Mouse (Mus musculus) ES-Bruce4 (cell line): ENCODE measurements around the gene Gpc6. TPM values are rescaled to one million over a fixed set of nuclear protein-coding genes. Genes with fewer than 3 reads are reported as not detected.

Experiments used
- H3K27ac ChIP-seq: 2 replicates; pipeline ENCODE4 v1.5.1; 2012; ENCODE audit warnings: low read length, inconsistent platforms; ENCODE audit not compliant: insufficient read depth
- H3K27me3 ChIP-seq: 2 replicates; pipeline ENCODE4 v1.6.1; 2012; ENCODE audit warnings: mild to moderate bottlenecking, low read length, inconsistent platforms; ENCODE audit not compliant: control insufficient read depth, poor library complexity, insufficient read depth, severe bottlenecking
- H3K36me3 ChIP-seq: 2 replicates; pipeline ENCODE4 v1.6.1; 2012; ENCODE audit warnings: inconsistent platforms, mild to moderate bottlenecking, low read length, moderate library complexity; ENCODE audit not compliant: control insufficient read depth, poor library complexity, insufficient read depth, severe bottlenecking
- H3K4me1 ChIP-seq: one replicate; pipeline ENCODE4 v1.8.1; 2011; ENCODE audit warnings: low read length; ENCODE audit not compliant: control insufficient read depth, insufficient read depth
- H3K4me3 ChIP-seq: 2 replicates; pipeline ENCODE4 v1.5.1; 2011; ENCODE audit warnings: low read depth, mild to moderate bottlenecking, low read length
- H3K9ac ChIP-seq: 2 replicates; pipeline ENCODE4 v1.6.1; 2012; ENCODE audit warnings: low read depth, mild to moderate bottlenecking, inconsistent platforms; ENCODE audit not compliant: poor library complexity, severe bottlenecking
- H3K9me3 ChIP-seq: replicated peaks from 2 replicates; pipeline ENCODE4 v1.6.1; 2012; ENCODE audit warnings: mild to moderate bottlenecking, low read length, inconsistent platforms; ENCODE audit not compliant: control insufficient read depth, poor library complexity, insufficient read depth, severe bottlenecking
- CTCF ChIP-seq: IDR thresholded peaks from one replicate; pipeline ENCODE4 v1.8.1; 2011; ENCODE audit warnings: low read depth, low read length
- EP300 ChIP-seq: IDR thresholded peaks from 2 replicates; pipeline ENCODE4 v1.6.1; 2011; ENCODE audit warnings: low read depth, low read length; ENCODE audit not compliant: insufficient read depth
- POLR2A ChIP-seq: IDR thresholded peaks from one replicate; pipeline ENCODE4 v1.8.1; 2011; ENCODE audit warnings: low read length; ENCODE audit not compliant: insufficient read depth
- polyA plus RNA-seq: library from polyadenylated mRNA; stranded (reverse); fragments of >200 nt; gene quantifications from 2 replicates; pipeline ENCODE4 v1.2.4, GENCODE M21; 2011; ENCODE audit warnings: low read depth; ENCODE audit not compliant: missing spikeins, insufficient read depth, insufficient read length

Gpc6 gene
- polyA plus RNA-seq, 1 experiment, result 4.7 TPM

DNA sequence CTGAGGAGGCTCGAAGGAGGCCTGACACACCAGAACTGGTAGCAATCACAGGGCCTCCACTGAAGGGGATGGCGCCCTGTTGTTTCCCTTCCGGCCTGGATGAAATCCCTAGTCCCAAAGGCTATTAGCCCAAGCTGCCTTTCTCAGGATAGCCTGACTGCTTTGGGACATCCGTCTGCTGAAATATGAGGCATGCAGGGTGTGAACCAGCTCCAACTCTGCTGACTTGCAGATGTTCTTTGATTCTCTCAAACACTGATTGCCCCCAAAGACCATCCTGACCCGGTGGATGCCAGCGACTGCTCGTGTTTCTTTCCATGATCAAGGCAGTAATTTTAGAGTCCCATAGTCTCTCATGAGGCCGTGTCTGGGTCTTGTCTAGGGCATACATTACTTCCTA is 991.5 kb downstream of the Gpc6 start:
- Histone ChIP-seq H3K9ac (no peak overlapping the region), H3K4me1 (no peaks in the 10 kb centered on the region), H3K4me3 (no peak overlapping the region), H3K27me3 (no peaks in the 10 kb centered on the region), H3K9me3 (no peaks in the 10 kb centered on the region), H3K27ac (no peak overlapping the region), H3K36me3 (no peaks in the 10 kb centered on the region)
- TF ChIP-seq POLR2A, result no peak

DNA sequence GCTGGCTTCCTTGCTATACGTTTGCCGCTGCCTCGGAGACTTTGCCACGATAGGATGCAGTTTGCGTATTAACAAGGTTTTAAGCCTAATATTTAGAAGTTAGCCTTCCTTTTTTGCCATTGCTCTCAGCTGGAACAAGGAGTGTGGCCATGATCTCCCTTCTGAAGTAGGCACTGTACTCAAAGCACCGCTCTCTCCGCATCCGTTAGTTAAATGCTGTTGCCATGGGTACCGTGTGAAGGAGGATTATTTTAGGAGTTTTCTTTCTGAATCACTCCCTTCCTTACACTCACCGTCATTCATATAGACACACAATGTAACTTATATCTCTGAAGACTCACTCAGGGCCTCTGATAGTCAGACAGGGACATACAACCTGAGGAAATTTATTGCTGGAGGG is 993.6 kb downstream of the Gpc6 start:
- no peak for TF ChIP-seq CTCF
- no peak for TF ChIP-seq POLR2A
- no peak for TF ChIP-seq EP300
- no peak overlapping the region for H3K9ac ChIP-seq
- no peak overlapping the region for H3K4me3 ChIP-seq
- no peaks in the 10 kb centered on the region for H3K27me3 ChIP-seq
- no peaks in the 10 kb centered on the region for H3K9me3 ChIP-seq
- H3K36me3 ChIP-seq, result no peaks in the 10 kb centered on the region
- H3K27ac ChIP-seq, result no peak overlapping the region
- no peaks in the 10 kb centered on the region for H3K4me1 ChIP-seq

DNA sequence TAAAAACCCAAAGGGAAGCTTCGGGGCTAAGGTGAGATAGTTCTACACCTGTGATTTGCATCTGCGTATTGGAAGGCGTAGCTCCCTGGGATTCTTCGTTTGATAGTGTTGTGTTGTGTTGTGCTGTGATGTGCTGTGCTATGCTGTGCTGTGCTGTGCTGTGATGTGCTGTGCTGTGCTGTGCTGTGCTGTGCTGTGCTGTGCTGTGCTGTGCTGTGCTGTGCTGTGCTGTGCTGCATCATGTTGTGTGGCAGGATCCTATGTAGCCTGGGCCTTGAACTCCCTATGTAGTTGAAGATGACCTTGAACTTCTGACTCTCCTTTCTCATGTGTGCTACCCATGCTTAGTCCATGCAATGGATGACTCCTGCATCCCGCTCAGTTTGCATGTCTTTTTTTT is 994.5 kb downstream of the Gpc6 start:
- Histone ChIP-seq H3K4me1 (no peaks in the 10 kb centered on the region), H3K27me3 (no peaks in the 10 kb centered on the region), H3K9ac (no peak overlapping the region), H3K9me3 (no peaks in the 10 kb centered on the region), H3K4me3 (no peak overlapping the region), H3K27ac (no peak overlapping the region), H3K36me3 (no peaks in the 10 kb centered on the region)
- TF ChIP-seq EP300, result no peak
- no peak for TF ChIP-seq CTCF
- TF ChIP-seq POLR2A, result no peak

DNA sequence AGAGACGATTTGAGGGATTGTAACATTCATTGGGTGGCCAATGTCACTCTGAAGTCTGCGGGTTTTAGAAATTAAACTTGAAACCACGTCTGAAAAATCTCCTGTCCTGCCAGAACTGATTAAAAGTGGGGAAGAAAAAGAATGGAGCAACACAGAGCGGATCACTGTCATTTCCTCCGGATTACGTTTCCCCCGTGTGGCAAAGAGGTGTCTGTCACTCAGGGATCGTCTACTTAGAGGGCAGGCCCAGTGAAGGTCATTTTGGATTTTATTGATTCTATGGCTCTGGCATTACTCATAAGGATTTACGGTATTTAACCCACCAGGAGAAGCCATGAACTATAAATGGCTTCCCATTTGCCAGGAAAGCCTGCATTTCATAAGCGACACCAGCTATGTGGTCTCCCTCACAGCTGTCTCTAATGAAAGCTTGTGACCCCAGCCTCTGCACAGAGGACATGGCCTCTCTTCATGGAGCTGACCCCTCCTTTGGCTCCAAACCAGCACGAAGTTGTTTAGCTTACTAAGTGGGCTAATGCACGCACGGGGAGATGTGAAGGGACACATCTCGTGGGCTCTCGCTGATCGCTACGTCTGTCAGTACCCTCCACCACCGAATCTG is 996.4 kb downstream of the Gpc6 start:
- H3K9me3 ChIP-seq, result no peaks in the 10 kb centered on the region
- TF ChIP-seq EP300 (no peak), CTCF (no peak), POLR2A (no peak)
- H3K27ac ChIP-seq, result no peak overlapping the region
- no peak overlapping the region for H3K9ac ChIP-seq
- H3K27me3 ChIP-seq, result no peaks in the 10 kb centered on the region
- H3K36me3 ChIP-seq, result no peaks in the 10 kb centered on the region
- H3K4me1 ChIP-seq, result no peaks in the 10 kb centered on the region
- no peak overlapping the region for H3K4me3 ChIP-seq

DNA sequence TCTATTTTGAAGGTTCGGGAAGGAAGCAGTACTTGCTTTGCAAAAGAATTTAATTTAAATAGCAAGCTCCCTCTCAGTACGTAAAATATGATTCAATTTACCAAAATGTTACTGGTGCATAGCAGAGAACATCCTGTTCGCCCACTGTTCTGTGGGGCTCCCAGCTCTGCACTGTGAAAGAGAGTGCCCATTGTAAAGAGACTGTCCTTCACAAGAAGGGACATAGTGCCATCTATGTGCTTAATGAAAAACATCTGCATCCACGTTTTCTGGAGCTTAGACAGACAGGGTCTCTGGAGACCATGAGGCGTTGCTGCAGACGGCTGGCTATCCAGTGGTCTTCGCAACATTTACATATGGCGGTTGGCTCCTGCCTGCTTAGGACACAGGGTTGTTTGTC is 998.6 kb downstream of the Gpc6 start:
- no peak for TF ChIP-seq EP300
- no peak for TF ChIP-seq POLR2A
- TF ChIP-seq CTCF, result no peak
- no peaks in the 10 kb centered on the region for H3K27me3 ChIP-seq
- no peak overlapping the region for H3K27ac ChIP-seq
- H3K4me3 ChIP-seq, result no peak overlapping the region
- H3K4me1 ChIP-seq, result no peaks in the 10 kb centered on the region
- H3K36me3 ChIP-seq, result no peaks in the 10 kb centered on the region
- H3K9me3 ChIP-seq, result no peaks in the 10 kb centered on the region
- H3K9ac ChIP-seq, result no peak overlapping the region

DNA sequence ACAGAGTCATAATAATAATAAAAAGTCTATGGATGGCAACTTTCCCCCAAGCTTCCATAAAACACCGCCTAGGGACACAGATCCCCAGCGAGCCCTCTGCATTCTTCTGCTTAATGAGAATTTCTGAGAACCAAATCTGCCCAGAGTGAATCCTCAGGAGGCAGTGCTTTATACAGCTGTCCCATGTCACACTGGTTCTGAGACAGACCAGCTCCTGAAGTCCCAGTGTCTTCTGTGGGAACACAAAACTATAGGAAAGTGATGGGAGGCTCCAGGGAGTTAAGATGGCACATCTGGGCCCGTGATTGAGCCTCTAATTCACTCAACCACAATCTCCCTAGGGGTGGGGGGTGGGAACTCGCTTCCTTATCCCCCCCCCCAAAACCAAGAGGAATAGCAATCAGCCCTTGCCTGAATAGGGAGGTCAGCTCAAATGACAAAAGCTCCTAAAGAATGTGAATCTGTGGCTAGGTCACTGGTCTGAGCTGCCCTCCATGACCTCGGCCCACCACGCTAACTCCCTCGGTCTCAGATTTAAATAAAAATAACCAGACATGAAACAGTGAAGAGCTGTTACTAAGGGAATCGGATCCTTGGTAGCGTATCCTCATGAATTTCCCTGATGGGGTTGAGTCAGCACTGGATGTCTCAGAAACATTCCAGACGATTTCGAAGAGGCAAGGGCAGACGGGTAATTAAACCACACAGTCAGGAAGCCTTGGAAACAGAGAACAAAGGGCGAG is 1005.2 kb downstream of the Gpc6 start:
- Histone ChIP-seq H3K27me3 (no peaks in the 10 kb centered on the region), H3K27ac (no peak overlapping the region), H3K4me1 (no peaks in the 10 kb centered on the region), H3K9ac (no peak overlapping the region), H3K9me3 (no peaks in the 10 kb centered on the region), H3K36me3 (no peaks in the 10 kb centered on the region), H3K4me3 (no peak overlapping the region)
- TF ChIP-seq POLR2A (no peak), CTCF (no peak), EP300 (no peak)
